Mouse (Mus musculus): ENCODE data around the gene Shc2.

Gene Shc2

DNA sequence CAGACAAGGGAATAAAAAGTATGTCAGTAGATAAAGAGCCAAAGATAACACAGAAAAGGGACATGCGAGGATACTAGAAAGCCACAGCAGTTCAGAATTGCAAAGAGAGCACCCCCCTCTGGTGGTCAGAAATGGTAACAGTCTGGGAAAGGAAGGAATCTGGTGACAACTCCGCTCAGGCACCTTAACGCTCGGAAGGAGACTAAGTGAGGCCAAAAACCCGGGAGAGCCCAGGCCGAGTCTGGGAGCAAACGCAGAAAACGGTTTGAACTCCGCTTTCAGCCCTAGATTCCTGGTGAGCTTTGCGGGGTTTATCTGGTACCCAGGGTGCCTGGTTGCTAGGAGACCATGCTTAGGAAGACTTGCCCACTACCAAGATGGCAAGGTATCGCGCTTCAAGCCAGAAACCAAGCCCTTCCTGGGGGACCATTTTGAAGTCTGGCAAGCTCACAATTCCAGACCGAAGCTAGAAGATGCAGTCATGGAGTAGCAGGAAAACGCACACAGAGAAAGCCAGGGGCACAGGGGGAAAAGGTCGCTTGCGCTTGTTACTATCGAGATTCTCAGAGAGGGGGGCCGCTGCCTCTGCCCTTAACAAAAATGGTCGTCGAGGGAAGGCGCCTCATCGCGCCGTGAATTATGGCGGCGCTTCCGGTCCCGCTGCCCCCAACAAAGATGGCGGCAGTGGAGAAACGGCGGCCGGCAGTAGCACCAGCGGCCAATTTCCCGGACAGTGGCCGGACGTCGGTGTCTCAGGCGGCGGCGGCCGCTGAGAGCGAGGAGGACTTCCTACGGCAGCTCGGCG, 31.3 kb upstream of the Shc2 start, which contains the start of gene Tpgs1:
Gene Tpgs1, plus strand, starts transcription at position 599 of the 805 bp plus-strand sequence.
- peak; percentile 94 for DNase-seq (ENCODE audit: low read depth)

DNA sequence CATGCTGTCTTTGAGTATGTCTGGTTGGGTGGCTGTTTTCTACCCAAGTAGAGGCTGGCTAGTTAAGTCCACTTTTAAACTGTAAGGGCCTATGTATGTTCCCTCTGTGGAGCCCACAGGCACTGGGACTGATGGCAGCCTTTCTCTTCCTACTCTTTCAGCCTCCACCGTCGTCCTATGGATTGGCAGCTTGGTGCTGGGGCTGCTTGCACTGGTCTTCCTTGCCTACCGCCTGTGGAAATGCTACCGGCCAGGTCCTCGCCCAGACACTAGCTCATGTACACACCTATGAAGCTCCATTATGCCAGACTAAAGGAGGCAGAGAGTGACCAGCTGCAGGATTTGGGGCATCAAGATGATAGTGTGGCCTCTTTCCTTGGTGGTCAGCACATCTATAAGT, 30.4 kb upstream of the Shc2 start:
- DNase-seq (ENCODE audit: low read depth): no peak

DNA sequence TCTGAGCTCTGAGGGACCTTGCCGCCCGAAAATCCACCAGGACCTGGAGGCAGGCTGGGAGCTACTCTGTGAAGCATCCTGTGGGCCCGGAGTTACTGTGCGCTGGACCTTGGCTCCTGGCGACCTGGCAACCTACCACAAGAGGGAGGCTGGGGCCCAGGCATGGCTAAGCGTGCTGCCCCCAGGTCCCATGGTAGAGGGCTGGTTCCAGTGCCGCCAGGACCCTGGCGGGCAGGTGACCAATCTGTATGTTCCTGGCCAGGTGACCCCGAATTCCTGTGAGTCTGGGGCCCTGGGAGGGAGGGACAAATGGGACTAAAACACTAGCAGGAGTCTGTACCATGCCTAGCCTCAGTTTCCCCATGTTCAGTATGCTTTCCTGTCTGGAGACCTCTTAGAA, 28.8 kb upstream of the Shc2 start:
- DNase-seq (ENCODE audit: low read depth): no peak

DNA sequence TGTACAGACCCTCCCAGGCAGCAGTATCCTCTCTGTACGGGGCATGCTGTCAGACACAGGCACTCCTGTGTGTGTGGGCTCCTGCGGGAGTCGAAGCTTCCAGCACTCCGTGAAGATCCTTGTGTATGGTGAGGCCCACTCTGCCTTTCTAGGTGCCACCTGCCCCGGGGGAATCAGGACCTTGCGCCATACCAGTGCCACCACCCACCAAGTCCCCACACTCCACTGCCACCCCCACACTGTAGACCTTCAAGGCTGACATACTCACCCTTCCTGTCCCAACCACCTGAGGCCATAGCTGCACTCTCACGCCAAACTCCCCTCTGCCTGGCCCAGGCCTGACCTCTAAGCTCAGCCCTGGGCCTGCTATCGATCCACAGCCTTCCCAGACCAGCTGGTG, 27.3 kb upstream of the Shc2 start:
- no peak for DNase-seq (ENCODE audit: low read depth)

DNA sequence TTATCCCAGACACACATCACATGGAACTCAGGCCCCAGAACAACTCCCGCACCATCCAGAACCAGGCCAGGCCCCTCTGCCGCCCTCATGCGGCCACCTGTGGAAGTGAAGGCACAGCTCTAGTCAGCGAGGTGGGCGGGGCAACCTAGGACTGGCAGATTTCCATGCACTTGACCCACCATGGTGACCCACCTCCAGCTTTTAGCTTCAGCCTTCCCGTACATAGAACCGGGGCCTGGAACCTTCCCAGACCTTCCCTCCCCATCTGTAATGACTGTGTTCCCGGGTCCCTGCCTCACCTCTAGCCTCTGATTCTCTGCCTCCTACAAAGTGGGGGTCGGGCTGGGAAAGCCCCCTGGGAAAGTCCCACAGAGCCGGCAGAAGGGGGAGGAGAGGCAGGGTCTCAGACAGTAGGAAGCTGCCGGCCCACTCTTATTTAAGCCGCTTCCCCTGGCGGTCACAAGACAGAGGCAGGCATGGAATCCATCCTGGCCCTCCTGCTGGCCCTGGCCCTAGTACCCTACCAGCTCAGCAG, 26.5 kb upstream of the Shc2 start, which contains the start of gene Madcam1:
Gene Madcam1, plus strand, starts transcription at position 429 of the 535 bp plus-strand sequence.
- DNase-seq (ENCODE audit: low read depth): peak; percentile 81

DNA sequence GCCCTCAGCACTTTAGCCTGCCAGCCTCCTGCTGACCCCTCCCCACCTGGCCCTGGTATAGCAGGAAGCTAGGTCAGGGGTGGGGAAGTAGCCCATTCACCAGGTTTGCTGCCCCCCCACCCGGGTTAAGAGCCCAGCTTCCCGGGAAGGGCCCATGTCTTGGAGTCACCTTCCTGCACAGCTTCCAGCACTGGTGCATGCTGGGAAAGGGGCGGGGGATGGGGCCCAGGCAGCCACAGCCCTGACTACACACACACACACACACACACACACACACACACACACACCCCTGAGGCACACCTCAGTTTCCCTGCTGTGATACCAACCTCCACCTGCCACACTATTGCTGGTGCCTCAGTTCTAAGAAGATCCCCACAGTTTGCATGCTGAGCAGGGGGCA, 24.1 kb upstream of the Shc2 start:
- no peak for DNase-seq (ENCODE audit: low read depth)

DNA sequence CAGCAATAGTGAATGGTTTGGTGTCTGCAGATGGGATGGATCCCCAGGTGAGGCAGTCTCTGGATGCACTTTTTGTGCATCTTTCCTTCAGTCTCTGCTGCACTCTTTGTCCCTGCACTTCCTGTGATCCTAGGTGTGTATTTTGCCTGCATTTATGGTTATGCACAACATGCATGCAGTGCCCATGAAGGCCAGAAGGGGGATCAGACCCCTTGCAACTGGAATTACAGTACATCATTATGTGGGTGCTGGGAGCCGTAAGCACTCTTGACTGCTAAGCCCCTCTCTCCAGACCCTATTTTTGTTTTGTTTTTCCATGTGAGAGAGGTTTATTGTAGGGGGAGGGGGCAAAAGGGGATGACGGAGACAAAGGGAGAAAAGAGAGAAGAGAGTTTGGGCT, 22.6 kb upstream of the Shc2 start:
- DNase-seq (ENCODE audit: low read depth): peak; percentile 52

DNA sequence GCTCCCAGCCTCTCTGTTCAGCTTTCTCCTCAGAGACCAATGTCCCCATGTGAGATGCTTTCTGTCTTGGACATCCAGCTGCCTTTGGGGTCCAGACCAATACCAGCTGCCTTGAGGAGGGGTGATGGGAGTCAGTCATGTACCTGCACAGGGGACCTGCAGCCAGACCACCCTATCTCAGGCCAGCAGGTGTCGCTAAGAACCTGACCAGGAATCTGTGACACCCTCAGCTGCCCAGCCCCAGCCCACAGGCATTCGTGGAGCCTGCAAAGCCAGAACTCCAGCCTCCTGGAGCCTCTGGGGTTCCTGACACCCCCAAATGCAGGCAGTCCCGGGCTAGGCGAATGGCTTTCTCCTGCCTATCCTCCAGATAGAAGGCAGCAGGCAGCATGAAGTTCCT, 21.1 kb upstream of the Shc2 start:
- no peak for DNase-seq (ENCODE audit: low read depth)

DNA sequence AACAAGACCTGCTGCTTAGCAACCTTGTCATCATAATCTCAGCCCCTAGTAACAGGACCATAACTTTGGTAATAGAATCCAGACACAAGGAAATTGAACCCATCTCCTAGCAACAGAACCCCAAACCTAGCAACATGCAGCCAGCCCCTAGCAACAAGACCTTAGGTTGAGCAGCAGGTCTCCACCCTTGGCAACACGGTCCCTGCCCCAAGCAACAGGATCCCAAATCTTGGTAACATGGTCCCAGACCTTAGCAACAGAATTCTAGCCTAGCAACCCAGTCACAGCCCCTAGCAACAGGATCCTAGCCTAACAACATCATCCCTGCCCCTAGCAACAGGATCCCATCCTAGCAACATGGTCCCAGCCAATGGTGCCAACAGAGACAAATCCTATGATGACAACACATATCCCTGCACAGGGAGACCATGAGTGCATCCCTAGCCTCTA, 17.3 kb upstream of the Shc2 start:
- no peak for DNase-seq (ENCODE audit: low read depth)

DNA sequence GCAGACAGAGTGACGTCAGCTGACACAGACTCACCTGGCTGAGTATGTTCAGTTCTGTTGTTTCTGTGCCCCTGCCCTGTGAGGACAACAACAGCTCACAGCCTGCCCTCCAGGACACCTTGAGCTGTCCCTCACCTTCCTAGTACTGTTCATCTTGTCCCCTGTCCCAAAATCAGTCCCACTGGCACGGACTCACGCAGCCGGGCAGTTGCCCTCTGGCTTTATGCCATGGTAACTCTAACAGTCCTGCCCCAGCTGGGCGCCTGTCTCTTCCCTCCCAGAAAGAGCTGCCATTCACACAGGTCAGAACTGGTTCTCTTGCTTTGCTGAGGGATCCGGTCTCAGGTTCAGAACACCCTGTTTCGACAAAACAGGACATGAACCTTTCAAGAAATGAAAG, 15.1 kb upstream of the Shc2 start:
- DNase-seq (ENCODE audit: low read depth): no peak

DNA sequence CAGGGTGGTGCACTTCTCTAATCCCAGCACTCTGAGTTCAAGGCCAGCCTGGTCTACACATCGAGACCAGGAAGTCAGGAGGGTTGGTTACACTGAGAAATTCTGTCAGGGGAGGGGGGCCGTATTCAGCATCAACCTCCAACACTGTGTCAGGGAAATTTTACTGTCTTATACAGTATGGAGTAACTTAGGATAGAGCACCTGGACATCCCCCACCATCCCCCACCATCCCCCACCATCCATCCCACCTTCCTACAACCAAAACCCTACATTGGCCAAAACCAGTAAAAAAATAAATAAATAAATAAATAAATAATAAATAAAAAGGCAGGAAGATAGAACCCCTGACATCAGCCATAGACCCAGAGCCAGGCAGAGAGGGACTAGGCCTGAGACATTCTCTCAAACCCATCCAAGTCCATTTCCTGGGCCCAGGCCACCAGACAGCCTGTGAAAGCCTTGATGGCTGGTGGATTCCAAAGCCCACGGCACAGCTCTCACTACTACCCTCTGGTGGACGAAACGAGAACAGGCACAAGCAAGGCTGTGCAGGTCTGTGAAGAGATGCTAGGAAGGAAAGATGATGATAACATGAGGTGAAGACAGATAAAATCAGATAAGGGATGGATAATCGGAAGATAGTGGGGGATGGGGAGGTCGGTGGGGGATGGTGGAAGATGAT, 11.5 kb upstream of the Shc2 start:
- peak; percentile 93 for DNase-seq (ENCODE audit: low read depth)

DNA sequence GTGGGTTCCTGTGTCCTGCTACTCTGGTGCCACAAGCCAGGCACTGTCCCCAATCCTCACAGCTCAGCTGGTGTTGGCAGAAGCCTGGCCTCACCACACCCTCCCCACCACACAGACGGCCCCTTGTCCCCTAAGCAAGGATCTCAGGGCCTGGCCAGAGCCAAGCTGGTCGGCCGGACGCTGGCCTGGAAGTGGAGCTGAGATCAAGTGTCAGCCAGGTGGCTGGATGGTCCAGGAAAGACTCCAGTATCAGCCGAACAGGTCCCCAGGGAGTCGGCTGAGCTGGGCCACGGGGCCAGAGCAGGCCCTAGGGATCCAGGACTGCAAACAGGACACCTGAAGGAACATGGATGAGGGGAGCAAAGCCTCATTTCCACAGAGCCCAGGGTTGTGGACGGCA, 8.0 kb upstream of the Shc2 start, which contains the start of gene Odf3l2:
Gene Odf3l2, minus strand, starts transcription at position 28 of the 400 bp plus-strand sequence.
- DNase-seq (ENCODE audit: low read depth): no peak

DNA sequence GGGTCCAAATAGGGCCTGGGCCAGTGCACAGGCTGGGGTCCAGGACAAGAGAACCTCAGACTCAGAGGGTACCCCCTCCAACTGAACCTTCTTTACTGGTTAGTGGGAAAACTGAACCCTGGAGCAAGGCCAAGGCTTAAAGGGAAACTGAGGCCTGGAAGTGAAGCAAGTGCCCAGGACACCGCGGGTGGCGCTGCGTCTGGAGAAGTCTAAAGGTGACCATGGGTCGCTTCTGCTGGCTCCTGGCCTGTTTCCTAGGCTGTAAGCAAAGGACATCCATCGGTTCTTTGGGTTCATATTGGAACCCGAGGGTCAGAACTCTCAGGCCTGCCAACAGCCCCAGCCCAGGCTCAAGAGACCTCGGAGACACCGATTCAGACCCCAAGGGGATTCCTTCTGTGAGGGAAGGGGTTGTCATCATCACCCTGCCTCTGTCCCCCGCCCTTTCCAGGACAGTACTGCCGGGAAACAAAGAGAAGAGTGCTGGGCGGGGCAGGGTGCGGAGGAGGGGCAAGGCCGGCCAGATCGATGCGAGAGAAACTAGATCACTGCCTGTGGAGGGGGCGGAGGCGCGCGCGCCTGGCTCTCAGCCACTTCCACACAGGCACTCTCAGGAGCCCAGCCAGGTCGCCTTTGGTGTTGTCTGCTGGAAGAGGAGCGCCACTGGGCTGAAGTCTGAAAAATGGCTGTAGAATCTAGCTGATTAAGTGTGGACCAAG, 927 bp upstream of the Shc2 start:
- peak; percentile 63 for DNase-seq (ENCODE audit: low read depth)

DNA sequence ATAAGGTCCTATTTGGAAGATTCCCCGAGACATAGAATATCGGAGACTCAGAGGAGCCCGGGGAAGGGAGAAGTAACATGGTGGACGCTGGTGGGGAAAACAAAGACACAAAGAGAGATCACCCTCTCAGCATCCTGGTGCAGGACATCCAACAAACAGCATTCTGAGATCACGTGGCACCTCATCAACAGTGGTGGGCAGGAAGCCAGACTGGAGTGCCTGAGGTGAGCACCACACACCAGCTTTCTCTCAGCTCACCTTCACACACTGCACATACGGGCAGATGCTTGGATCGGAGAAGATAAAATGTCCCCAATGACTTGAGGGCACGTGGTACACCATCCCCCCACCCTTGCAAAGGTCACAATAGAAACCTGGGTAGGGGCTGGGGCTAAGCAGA, 1.4 kb downstream of the Shc2 start:
- DNase-seq (ENCODE audit: low read depth): no peak

DNA sequence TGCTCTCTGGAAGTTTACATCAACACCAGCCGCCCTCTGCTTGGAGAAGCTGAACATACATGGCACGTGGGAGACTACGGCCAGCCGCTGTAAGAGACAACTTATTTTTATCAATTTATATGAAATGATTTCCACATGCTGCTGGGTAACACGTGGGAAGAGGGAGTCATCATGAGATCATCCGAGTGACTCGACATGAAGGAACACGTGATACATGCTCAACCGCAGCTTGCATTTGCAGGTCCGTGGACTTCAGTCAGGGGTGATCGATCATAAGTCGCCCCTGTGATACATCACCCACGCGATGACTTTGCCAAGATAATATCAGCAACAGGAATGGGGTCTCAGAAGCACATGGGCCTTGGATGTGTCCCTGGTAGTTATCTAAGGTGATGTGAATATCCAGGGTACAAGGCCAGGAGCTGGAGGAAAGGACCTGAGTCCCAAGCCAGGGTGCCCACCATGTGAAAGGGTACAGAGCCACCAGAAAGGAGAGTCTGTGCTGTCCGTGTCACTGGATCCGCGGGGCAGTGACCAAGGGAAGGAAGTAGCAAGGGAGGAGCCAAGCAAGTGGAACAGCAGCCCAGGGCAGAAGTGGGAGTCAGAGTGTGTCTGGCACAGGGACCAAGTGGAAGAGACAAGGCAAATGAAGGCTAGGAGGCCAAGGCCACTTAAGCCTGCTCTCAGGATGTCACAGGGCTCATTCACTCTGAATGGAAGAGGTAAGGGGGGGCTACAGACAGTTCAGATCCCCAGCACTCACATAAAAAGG, 4.5 kb downstream of the Shc2 start:
- DNase-seq (ENCODE audit: low read depth): peak; percentile 95

DNA sequence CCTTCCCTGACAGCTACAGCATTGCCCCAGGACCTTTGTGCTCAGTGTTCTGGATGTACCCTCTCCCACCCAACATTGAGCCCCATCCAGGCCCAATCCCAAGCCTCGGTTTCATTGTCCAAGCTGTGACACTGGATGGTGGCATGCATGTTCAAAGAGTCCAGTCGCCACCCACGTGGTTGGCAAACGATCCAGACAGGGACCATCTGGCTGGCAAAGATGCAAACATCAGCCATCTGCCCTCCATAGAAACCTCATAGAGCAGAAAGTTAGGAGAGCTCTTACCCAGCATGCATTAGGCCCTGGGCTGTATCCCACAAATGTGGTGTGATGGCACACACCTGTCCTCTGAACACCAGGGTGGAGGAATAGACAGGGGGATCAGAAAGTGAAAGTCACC, 6.3 kb downstream of the Shc2 start:
- DNase-seq (ENCODE audit: low read depth): no peak

DNA sequence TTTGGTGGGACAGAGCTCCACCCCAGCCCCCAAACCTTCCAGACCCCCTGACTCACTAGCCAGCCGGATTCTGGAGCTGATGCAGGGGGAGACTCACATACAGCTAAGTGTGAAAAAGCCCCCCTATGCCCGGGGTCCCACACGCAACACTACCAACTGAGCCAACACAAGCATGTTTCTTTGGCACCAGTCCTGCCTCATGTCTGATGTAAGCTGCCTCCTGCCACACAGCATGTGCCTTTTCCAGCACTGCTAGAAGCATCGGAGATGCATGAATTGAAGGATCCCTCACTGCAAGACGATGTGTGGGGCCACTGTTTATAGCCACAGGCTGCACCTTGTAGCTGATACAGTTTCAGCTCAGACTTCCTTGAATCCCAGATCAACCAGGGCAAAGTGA, 9.3 kb downstream of the Shc2 start:
- no peak for DNase-seq (ENCODE audit: low read depth)

DNA sequence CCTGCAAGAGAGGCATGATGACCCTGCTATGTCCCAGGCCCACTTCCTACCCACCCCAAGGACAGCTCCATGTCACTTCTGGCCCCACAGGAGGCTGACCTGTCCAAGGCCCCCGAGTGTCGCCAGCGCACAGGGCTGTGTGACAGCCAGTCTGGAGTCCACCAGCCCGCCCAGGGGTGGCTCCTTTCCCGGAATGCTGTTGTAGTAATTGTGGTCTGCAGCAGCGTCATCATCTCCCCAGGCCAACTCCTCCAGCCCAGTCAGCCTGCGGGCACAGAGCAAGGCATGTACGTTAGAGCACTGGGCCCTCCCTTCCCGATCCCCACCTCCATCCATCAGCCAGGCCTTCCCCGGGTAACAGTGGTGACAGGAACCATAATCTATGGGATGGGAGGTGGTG, 11.6 kb downstream of the Shc2 start:
- DNase-seq (ENCODE audit: low read depth): peak; percentile 90

DNA sequence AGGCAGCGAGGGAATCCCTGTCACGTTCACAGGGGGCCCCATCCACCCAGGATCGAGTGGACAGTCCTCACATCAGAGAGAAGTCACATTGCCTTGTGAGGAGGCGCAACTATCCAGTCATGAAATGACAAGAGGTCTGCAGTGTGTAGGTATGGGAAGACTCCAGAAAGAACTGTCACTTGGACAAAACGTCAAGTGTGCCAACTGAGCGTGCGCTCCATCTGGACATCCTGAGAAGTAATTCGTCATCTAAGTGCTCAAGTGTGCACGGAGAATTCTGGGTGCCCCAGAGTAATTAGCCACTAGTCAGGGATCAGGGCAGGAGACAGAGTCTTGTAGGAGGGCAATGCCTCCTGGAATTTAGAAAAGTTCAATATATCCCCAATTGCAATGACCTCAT, 12.3 kb downstream of the Shc2 start:
- DNase-seq (ENCODE audit: low read depth): no peak

DNA sequence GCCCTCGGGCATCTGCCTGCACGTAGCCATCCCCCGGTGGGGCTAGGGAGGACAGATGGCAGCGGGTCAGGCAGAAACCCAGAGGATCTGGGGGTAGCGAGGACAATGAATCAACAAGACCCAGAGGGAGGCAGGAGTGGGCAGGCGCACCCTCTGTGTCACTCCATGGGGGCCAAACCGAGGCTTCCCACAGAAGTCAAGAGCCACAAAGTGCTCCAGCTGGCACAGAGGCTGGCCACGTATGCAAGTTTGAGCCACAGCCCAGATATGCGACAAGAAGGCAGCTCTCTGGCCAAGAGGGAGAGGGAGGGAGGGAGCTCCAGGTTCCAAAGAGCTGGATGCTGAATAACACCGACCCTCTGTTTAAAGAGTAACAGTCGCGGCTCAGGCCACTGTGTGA, 13.8 kb downstream of the Shc2 start:
- peak; percentile 63 for DNase-seq (ENCODE audit: low read depth)

DNA sequence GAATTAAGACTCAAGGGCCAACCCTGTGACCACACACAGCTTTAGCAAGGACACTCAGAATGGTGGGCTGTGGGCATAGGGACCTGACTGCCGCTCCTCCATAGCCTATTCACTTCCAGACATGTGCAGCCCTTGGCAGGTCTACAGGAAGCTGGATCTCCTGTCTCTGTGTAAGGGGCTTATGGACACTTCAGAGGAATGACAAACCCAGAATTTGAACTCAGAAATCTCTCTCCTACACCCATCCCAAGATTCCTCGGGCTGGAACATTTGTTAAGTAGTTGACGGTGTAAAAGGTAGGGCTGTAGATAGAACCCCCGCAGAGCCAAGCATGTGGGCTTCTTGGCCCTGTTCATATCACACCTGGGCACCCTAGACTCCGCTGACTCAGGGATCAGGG, 21.3 kb downstream of the Shc2 start:
- DNase-seq (ENCODE audit: low read depth): no peak

DNA sequence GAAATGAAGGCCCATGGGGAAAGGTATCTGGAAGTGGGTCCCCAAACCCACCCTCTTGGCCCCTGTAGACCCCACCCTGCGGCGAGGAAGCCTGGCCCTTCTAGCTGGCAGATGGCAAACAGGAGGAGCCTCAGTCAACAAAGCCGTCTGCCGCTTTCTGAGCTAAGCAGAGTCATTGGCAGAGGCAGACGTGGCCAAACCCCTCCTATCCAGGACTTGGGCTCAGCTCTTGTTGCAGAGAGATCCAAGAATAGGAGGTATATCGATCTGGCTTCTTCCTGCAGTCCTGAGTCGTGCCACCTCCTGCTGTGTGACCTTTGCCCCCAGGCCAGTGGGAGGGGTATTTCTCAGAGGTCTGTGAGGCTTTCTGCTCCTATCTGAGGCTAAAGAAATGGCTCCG, 21.9 kb downstream of the Shc2 start:
- DNase-seq (ENCODE audit: low read depth): peak; percentile 60

Data from NIH3T3 (cell line).